Mouse (Mus musculus) left cerebral cortex, adult 2 months (tissue): ENCODE measurements at regions not wholly inside any gene's neighbourhood (a gene's known extent, or its start where the extent isn't known, plus 50 kb on each side); places are given as distances from the start of the nearest gene placed in this dataset.

ENCODE experiments used
- DNase-seq, 2 experiments: peaks; one replicate each; pipeline ENCODE4 v3.0.0; 2021 to 2022; ENCODE audit warnings: low spot score in 2 of 2, mixed read lengths in 1 of 2; ENCODE audit errors: extremely low spot score in 1 of 2
- H3K27ac ChIP-seq: fragments of 200-600 bp; 2 replicates; pipeline ENCODE4 v1.8.1; 2022
- H3K4me3 ChIP-seq: fragments of 200-600 bp; 2 replicates; pipeline ENCODE4 v1.8.1; 2022
- CTCF ChIP-seq: fragments of 200-600 bp; IDR thresholded peaks from 2 replicates; pipeline ENCODE4 v1.8.1; 2022; ENCODE audit warnings: antibody characterized with exemption, mild to moderate bottlenecking, moderate library complexity
- intact Hi-C: fragments of 180-260 bp; cut with DNase I; formaldehyde crosslinking; loops from one replicate; pipeline ENCODE4 v1.15.1; 2025

GRCm38 (mm10) chr3:52829069-52829468 lies 188.0 kb downstream of the Cog6 start:
- TF ChIP-seq CTCF: no peak
- intact Hi-C loops: no loop called here
- DNase-seq: no peak
- Histone ChIP-seq H3K27ac (no peak overlapping the region), H3K4me3 (no peak overlapping the region)

- Histone ChIP-seq H3K27ac (no peak overlapping the region), H3K4me3 (no peak overlapping the region)
- no peak for DNase-seq
- intact Hi-C loops: no loop called here
- no peak for TF ChIP-seq CTCF
These were observed 188.6 kb downstream of the Cog6 start for GRCm38 (mm10) chr3:52828473-52828872.

- no peak for DNase-seq
- TF ChIP-seq CTCF: no peak
- intact Hi-C loops: no loop called here
- Histone ChIP-seq H3K4me3 (no peak overlapping the region), H3K27ac (no peak overlapping the region)
These were observed 194.2 kb downstream of the Cog6 start for GRCm38 (mm10) chr3:52822848-52823247.

- intact Hi-C loops: no loop called here
- Histone ChIP-seq H3K4me3 (no peak overlapping the region), H3K27ac (no peak overlapping the region)
- no peak for DNase-seq
- no peak for TF ChIP-seq CTCF
These were observed 195.6 kb downstream of the Cog6 start for GRCm38 (mm10) chr3:52821450-52821849.

- intact Hi-C loops: no loop called here
- no peak for TF ChIP-seq CTCF
- H3K4me3 ChIP-seq: no peak overlapping the region
- H3K27ac ChIP-seq: no peak overlapping the region
- no peak for DNase-seq
These were observed 198.6 kb downstream of the Cog6 start for GRCm38 (mm10) chr3:52818401-52818800.

GRCm38 (mm10) chr3:52817416-52817815 lies 199.6 kb downstream of the Cog6 start:
- TF ChIP-seq CTCF: no peak
- Histone ChIP-seq H3K27ac (no peak overlapping the region), H3K4me3 (no peak overlapping the region)
- no peak for DNase-seq
- intact Hi-C loops: no loop called here

GRCm38 (mm10) chr3:52815497-52815896 lies 201.5 kb downstream of the Cog6 start:
- no peak for DNase-seq
- Histone ChIP-seq H3K4me3 (no peak overlapping the region), H3K27ac (no peak overlapping the region)
- TF ChIP-seq CTCF: no peak
- intact Hi-C loops: no loop called here

GRCm38 (mm10) chr3:52802324-52802723 lies 214.7 kb downstream of the Cog6 start:
- no peak for TF ChIP-seq CTCF
- no peak for DNase-seq
- intact Hi-C loops: no loop called here
- H3K27ac ChIP-seq: no peak overlapping the region
- no peak overlapping the region for H3K4me3 ChIP-seq

GRCm38 (mm10) chr3:52801446-52801845 lies 215.6 kb downstream of the Cog6 start:
- H3K4me3 ChIP-seq: no peak overlapping the region
- DNase-seq: no peak
- no peak overlapping the region for H3K27ac ChIP-seq
- TF ChIP-seq CTCF: no peak
- intact Hi-C loops: no loop called here

- DNase-seq: no peak
- intact Hi-C loops: no loop called here
- peak; percentile 51 for TF ChIP-seq CTCF
- Histone ChIP-seq H3K27ac (no peak overlapping the region), H3K4me3 (no peak overlapping the region)
These were observed 216.4 kb downstream of the Cog6 start for GRCm38 (mm10) chr3:52800673-52801072.

- Histone ChIP-seq H3K27ac (no peak overlapping the region), H3K4me3 (no peak overlapping the region)
- TF ChIP-seq CTCF: no peak
- intact Hi-C loops: no loop called here
- DNase-seq: no peak
These were observed 219.2 kb downstream of the Cog6 start for GRCm38 (mm10) chr3:52797801-52798200.

GRCm38 (mm10) chr3:52797164-52797563 lies 219.9 kb downstream of the Cog6 start:
- TF ChIP-seq CTCF: no peak
- intact Hi-C loops: no loop called here
- Histone ChIP-seq H3K27ac (no peak overlapping the region), H3K4me3 (no peak overlapping the region)
- DNase-seq: no peak

- H3K4me3 ChIP-seq: no peak overlapping the region
- TF ChIP-seq CTCF: no peak
- no peak overlapping the region for H3K27ac ChIP-seq
- DNase-seq: no peak
- intact Hi-C loops: no loop called here
These were observed 222.8 kb downstream of the Cog6 start for GRCm38 (mm10) chr3:52794218-52794617.

GRCm38 (mm10) chr3:52792801-52793200 lies 224.2 kb downstream of the Cog6 start:
- H3K4me3 ChIP-seq: no peak overlapping the region
- no peak for TF ChIP-seq CTCF
- intact Hi-C loops: no loop called here
- DNase-seq: no peak
- no peak overlapping the region for H3K27ac ChIP-seq
